Mouse (Mus musculus): ENCODE measurements around the gene Cfap46. TPM values are rescaled to one million over a fixed set of nuclear protein-coding genes. Genes with fewer than 3 reads are reported as not detected.

Cfap46 gene
- polyA plus RNA-seq, 1 experiment from 2014 or later: 0.61 TPM

Other genes with a start within 250 kb of the Cfap46 start
- gene Nkx6-2, start 101.0 kb downstream of the Cfap46 start, polyA plus RNA-seq (2014; fragmentation: Nextera tagmentation; extraction: Ambion mirVana): 6.4 and 8.7 TPM in 2 replicates
- 0.78 and 1.00 TPM in 2 replicates for gene Adgra1, start 150.4 kb upstream of the Cfap46 start, polyA plus RNA-seq (2014; fragmentation: Nextera tagmentation; extraction: Ambion mirVana)
- 0.27 and 0.46 TPM in 2 replicates for gene Kndc1, start 210.9 kb upstream of the Cfap46 start, polyA plus RNA-seq (2014; fragmentation: Nextera tagmentation; extraction: Ambion mirVana)

All from stomach, embryonic 14.5 days (tissue).